Mouse (Mus musculus) neural tube, embryonic 11.5 days (tissue): ENCODE measurements at regions not wholly inside any gene's neighbourhood (a gene's known extent, or its start where the extent isn't known, plus 50 kb on each side); places are given as distances from the start of the nearest gene placed in this dataset.

Source experiments
- ATAC-seq: fragments of 200-750 bp; cut with Nextera tagmentation; 2 replicates; pipeline ENCODE4 v1.8.0; 2017; ENCODE audit warnings: moderate number of reproducible peaks, mild to moderate bottlenecking, moderate TSS enrichment, moderate library complexity; ENCODE audit not compliant: insufficient read depth, low FRiP score, low TSS enrichment
- DNase-seq: peaks from one replicate; pipeline ENCODE4 v3.0.0-alpha.2; 2015; ENCODE audit warnings: low spot score
- H3K27ac ChIP-seq: fragments of 300-500 bp; sonication (generic); 2 replicates; pipeline ENCODE4 v1.5.1; 2014; ENCODE audit warnings: low read depth, mild to moderate bottlenecking, low read length
- H3K27me3 ChIP-seq: fragments of 300-500 bp; sonication (generic); 2 replicates; pipeline ENCODE4 v1.6.1; 2014; ENCODE audit warnings: mild to moderate bottlenecking, low read length, mixed read lengths; ENCODE audit not compliant: control insufficient read depth, insufficient read depth
- H3K36me3 ChIP-seq: fragments of 300-500 bp; sonication (generic); 2 replicates; pipeline ENCODE4 v1.6.1; 2014; ENCODE audit warnings: mild to moderate bottlenecking, low read length, moderate library complexity, mixed read lengths; ENCODE audit not compliant: control insufficient read depth, insufficient read depth
- H3K4me1 ChIP-seq: fragments of 300-500 bp; sonication (generic); 2 replicates; pipeline ENCODE4 v1.6.1; 2014; ENCODE audit warnings: low read length, mixed read lengths; ENCODE audit not compliant: control insufficient read depth, insufficient read depth
- H3K4me2 ChIP-seq: fragments of 300-500 bp; sonication (generic); 2 replicates; pipeline ENCODE4 v1.6.1; 2014; ENCODE audit warnings: low read depth, mild to moderate bottlenecking, moderate library complexity
- H3K4me3 ChIP-seq: fragments of 300-500 bp; sonication (generic); 2 replicates; pipeline ENCODE4 v1.5.1; 2014; ENCODE audit warnings: low read depth, low read length
- H3K9ac ChIP-seq: fragments of 300-500 bp; sonication (generic); 2 replicates; pipeline ENCODE4 v1.6.1; 2014; ENCODE audit warnings: mild to moderate bottlenecking, low read length
- H3K9me3 ChIP-seq: fragments of 300-500 bp; sonication (generic); 2 replicates; pipeline ENCODE4 v1.6.1; 2016; ENCODE audit warnings: low read length; ENCODE audit not compliant: control insufficient read depth
- WGBS: fragments of 180-500 bp; shearing (Covaris S2); extraction: QIAGEN DNeasy Blood & Tissue Kit; methylation state at CpG from one replicate; pipeline ENCODE4 v1.1.7; 2014; 5-methylcytosine and 5-hydroxymethylcytosine counted together

DNA sequence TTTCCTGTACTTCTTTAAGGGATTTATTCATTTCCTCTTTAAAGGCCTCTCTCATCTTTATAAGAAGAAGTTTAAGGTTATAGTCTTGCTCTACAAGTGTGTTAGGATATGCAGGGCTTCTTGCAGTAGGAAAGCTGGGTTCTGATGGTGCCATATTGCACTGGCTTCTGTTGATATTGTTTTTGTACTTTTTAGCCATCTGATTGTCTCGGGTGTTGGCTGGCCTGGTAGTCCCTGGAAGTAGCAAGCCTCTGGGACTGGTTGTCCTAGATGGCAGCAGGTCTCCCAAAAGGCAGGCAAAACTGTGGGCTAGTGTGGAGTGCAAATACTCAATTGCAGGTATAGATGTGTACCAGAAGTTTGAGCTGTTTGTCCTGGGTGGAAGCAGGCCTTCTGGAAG is 147.1 kb downstream of the Ccdc71l start:
- DNase-seq (no peak), ATAC-seq (no peak)
- no peaks in the 10 kb centered on the region for H3K27me3 ChIP-seq
- 93% methylated on average over 1 of the region's 1 CpGs for WGBS
- H3K36me3 ChIP-seq = no peaks in the 10 kb centered on the region
- H3K4me1 ChIP-seq = no peaks in the 10 kb centered on the region
- H3K9ac ChIP-seq = no peak overlapping the region
- no peak overlapping the region for H3K4me2 ChIP-seq
- H3K4me3 ChIP-seq = no peak overlapping the region
- H3K27ac ChIP-seq = no peak overlapping the region
- no peaks in the 10 kb centered on the region for H3K9me3 ChIP-seq

DNA sequence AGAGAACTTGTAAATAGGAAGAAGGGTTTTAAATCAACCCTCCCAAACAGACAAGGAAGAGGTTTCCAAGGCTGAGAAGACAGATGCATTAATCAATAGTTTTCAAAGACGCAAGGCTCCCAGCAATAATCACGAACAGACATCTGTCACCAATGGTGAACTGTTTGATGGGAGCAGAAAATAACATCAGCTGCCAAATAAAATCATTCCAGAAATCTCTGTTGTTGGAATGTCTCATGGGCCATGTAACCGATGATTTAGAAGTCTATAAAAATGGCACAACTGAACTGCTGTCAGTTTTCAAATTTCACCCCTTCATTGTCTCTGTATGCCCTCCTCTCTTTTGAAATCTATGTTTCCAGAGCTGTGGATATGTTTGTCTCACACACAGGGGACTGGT is 152.7 kb downstream of the Ccdc71l start:
- H3K9me3 ChIP-seq = no peaks in the 10 kb centered on the region
- WGBS = 84% methylated on average over 3 of the region's 3 CpGs
- H3K27ac ChIP-seq = no peak overlapping the region
- no peak for ATAC-seq
- no peak overlapping the region for H3K4me3 ChIP-seq
- H3K9ac ChIP-seq = no peak overlapping the region
- H3K4me1 ChIP-seq = no peaks in the 10 kb centered on the region
- DNase-seq = no peak
- H3K36me3 ChIP-seq = no peaks in the 10 kb centered on the region
- H3K4me2 ChIP-seq = no peak overlapping the region
- H3K27me3 ChIP-seq = no peaks in the 10 kb centered on the region

DNA sequence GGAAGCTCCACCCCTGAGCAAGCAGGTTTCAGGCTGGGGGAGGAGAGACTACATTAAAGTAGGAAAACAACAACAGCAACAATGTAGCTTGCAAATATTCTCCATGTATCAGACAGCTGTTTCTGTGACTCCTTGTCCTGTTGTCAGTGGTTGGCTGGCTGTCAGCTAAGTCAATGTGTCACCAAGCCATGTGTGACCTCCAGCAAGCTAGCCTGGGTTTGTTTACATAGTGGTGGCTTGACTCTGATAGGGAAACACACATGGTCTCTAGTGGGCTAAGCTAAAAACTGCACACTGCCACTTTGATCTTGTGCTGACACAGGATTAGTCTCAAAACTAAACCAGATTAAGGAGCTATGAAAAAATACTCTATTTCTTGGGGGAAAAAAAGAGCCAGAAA is 155.1 kb downstream of the Ccdc71l start:
- Histone ChIP-seq H3K27me3 (no peaks in the 10 kb centered on the region), H3K4me2 (no peak overlapping the region), H3K27ac (no peak overlapping the region), H3K36me3 (no peaks in the 10 kb centered on the region), H3K4me3 (no peak overlapping the region), H3K9me3 (no peaks in the 10 kb centered on the region), H3K9ac (no peak overlapping the region), H3K4me1 (no peaks in the 10 kb centered on the region)
- ATAC-seq (no peak), DNase-seq (no peak)

DNA sequence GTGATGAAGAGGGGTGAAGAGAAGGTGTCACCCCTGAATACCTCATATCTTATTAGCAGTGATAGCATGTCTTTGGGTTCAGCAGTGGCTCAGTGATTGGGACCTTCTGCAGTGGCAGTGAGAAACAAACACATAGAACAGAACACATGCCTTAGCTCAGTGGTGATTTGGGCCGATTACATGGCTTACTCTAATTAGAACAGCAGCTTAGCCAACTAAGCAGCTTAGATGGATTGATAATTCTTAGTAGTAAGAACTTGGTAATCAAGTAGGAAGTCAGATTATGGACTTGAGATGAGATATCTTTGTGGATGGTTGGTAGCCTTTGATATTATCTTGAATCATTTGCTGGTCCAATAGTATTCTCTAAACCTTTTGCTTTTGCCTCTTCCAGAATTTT is 167.0 kb downstream of the Ccdc71l start:
- Histone ChIP-seq H3K27ac (no peak overlapping the region), H3K4me2 (no peak overlapping the region), H3K4me1 (no peaks in the 10 kb centered on the region), H3K4me3 (no peak overlapping the region), H3K9ac (no peak overlapping the region), H3K27me3 (no peaks in the 10 kb centered on the region), H3K36me3 (no peaks in the 10 kb centered on the region), H3K9me3 (no peaks in the 10 kb centered on the region; the same call in 1 of the 2 replicates)
- ATAC-seq = no peak
- WGBS = 88% methylated on average over 1 of the region's 1 CpGs
- DNase-seq = no peak

DNA sequence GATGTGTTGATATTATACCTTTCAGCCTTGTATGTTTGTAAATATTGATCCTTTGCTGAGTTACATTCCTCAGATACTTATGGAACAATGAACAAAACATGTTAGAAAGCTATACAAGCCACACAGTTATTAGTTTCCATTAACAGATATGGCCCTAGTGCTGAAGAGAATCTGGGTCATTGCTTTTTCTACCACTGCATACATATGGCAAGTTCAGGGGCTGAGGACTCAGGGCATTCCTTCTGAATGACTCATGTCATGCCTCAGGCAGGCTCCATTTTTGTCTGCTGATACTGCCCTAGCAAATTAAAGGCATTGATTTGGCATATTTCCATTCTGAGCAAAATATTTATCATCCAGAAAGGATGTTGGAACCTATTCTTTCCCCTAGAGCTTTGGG is 167.9 kb downstream of the Ccdc71l start:
- H3K4me1 ChIP-seq = no peaks in the 10 kb centered on the region
- no peak overlapping the region for H3K4me3 ChIP-seq
- H3K36me3 ChIP-seq = no peaks in the 10 kb centered on the region
- DNase-seq = no peak
- H3K9ac ChIP-seq = no peak overlapping the region
- no peak overlapping the region for H3K27ac ChIP-seq
- ATAC-seq = no peak
- no peaks in the 10 kb centered on the region for H3K27me3 ChIP-seq
- H3K4me2 ChIP-seq = no peak overlapping the region
- H3K9me3 ChIP-seq = no peaks in the 10 kb centered on the region; the same call in 1 of the 2 replicates

DNA sequence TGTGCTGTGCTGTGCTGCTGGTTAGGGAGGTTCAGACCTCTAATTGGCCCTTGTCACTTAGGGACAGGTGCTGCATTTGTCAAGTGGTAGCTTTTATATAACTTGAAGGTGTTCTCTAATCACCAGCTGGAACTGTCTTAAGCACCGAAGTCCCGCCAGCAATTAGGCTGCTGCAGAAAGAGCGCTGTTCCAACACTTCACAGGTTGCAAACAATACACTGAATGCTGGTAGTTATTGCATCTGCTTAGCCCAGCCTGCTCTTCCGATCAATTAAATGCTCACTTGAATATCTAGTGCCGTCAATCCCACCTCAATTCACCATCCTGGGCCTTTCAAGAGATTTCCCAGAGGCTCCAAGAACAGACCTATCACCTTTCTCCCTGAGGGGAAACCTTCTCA is 175.3 kb downstream of the Ccdc71l start:
- no peak overlapping the region for H3K4me3 ChIP-seq
- no peak overlapping the region for H3K27ac ChIP-seq
- H3K9me3 ChIP-seq = no peaks in the 10 kb centered on the region; the same call in 1 of the 2 replicates
- H3K36me3 ChIP-seq = no peaks in the 10 kb centered on the region
- H3K4me2 ChIP-seq = no peak overlapping the region
- ATAC-seq (no peak), DNase-seq (no peak)
- H3K27me3 ChIP-seq = no peaks in the 10 kb centered on the region
- WGBS = 86% methylated on average over 5 of the region's 5 CpGs
- no peaks in the 10 kb centered on the region for H3K4me1 ChIP-seq
- H3K9ac ChIP-seq = no peak overlapping the region

DNA sequence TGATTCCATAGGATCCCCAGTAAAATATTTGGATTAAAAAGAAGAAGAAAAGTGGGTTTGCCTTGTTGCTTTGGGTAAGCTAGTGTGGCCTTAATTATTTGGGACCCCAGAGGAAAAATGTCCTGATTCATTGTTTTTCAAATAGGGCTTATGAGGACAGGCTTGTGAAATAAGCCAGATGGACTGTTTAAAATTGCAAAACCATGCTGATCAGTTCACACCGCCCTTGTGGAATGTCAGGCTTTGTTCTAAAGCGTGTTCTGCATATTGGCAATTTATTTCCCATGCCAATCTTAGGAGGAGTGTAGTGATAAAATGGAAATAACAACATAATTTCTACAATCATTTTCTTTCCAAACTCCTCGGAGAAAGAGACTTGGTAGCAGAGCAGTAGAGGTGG is 189.3 kb downstream of the Ccdc71l start:
- H3K27ac ChIP-seq = no peak overlapping the region
- H3K4me1 ChIP-seq = no peaks in the 10 kb centered on the region
- H3K9ac ChIP-seq = no peak overlapping the region
- no peaks in the 10 kb centered on the region for H3K9me3 ChIP-seq
- DNase-seq (no peak), ATAC-seq (no peak)
- H3K4me2 ChIP-seq = no peak overlapping the region
- H3K36me3 ChIP-seq = no peaks in the 10 kb centered on the region
- WGBS = 81% methylated on average over 3 of the region's 3 CpGs
- no peaks in the 10 kb centered on the region for H3K27me3 ChIP-seq
- no peak overlapping the region for H3K4me3 ChIP-seq

DNA sequence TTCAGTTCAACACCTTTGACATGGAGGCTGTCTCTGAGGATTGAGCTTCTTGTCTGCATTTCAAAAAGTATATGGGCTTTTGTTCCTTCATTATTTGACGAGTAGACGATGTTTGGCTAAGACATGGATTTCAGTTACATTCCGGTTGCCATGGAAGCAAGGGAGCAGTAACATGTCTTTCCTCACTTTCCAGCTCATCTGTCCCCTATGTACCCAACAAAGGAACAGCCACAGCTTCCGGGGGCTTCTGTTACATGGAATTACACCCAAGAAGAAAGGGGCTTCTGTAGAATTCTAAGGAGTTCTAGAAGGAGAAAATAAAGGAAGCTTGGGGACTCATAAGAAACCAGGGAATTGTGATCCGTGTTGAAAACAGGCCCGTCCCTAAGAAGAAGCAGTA is 202.8 kb downstream of the Ccdc71l start:
- Histone ChIP-seq H3K36me3 (no peaks in the 10 kb centered on the region), H3K9me3 (no peaks in the 10 kb centered on the region), H3K27ac (no peak overlapping the region), H3K4me1 (no peaks in the 10 kb centered on the region), H3K27me3 (no peaks in the 10 kb centered on the region), H3K4me3 (no peak overlapping the region), H3K4me2 (no peak overlapping the region), H3K9ac (no peak overlapping the region)
- ATAC-seq (no peak), DNase-seq (no peak)
- WGBS = 87% methylated on average over 6 of the region's 6 CpGs

DNA sequence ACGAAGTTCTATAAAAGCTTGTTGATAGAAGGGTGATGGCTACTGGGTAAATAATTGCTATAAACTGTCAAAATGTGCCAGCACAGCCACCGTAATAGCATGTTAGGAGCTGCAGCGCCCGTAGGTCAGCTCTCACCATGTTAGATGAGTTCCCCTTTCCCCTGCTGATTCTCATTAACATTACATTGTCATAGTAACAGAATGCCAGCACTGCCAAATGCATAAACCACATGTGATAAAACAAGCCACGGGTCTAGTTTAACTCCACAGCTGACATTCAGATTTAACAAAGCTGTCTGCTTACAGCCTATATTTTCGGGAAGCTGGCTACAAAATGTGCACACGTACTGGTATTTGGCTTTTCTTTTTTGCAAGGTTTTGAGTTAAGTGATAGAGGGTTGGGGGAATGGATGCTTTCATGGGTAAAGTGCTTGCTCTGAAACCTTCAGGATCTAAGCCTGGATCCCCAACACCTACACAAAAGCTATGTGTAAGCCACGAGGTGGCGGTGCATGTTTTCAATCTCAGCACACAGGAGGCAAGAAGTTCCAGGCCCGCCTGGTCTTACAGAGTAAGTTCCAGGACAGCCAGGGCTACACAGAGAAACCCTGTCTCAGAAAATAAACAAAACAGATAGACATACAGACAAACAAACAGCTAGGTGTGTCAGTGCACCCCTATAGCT is 217.1 kb upstream of the Nampt start:
- H3K36me3 ChIP-seq = no peaks in the 10 kb centered on the region
- H3K9ac ChIP-seq = no peak overlapping the region
- no peak overlapping the region for H3K4me2 ChIP-seq
- no peaks in the 10 kb centered on the region for H3K4me1 ChIP-seq
- no peaks in the 10 kb centered on the region for H3K9me3 ChIP-seq
- H3K27me3 ChIP-seq = no peaks in the 10 kb centered on the region
- 78% methylated on average over 10 of the region's 10 CpGs for WGBS
- ATAC-seq (no peak), DNase-seq (no peak)
- H3K27ac ChIP-seq = no peak overlapping the region
- H3K4me3 ChIP-seq = no peak overlapping the region
